ENCODE assay signal across 38 mouse cellular contexts in the genomic region with DNA sequence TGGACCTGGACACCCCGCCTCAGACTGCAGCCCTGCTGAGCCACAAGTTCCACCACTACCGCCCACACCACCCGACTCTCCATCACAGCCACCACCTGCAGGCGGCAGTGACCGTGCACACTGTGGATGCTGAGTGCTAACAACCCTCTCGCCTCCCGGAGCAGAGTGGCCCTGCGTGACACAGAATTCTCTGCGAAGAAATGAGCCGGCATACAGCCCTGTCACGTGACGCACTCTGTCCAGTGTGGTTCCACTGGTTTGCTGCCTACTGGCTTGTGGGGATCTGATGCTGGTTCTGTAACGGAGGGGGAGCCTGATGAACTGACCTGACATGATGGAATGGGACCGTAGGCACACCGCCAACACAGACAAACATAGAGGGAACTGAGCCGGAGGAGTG. TPM values are rescaled to one million over a fixed set of nuclear protein-coding genes. Genes with fewer than 3 reads are reported as not detected.
DNase-seq lines count a peak whose midpoint lies in the region; ATAC-seq and TF ChIP-seq lines count a peak whose summit lies in the region.
"Had no signal": no experiment of that assay in that cellular context is flagged by ENCODE, and none has a peak within 500 bp of the region (broad histone marks: within the 10 kb centered on the region; RNA-seq: fewer than 3 reads in every experiment).

No protein-coding gene starts in this region.

- H3K9ac ChIP-seq in hindbrain, embryonic 13.5 days = no peak overlapping the region
- no peak overlapping the region for H3K9ac ChIP-seq in hindbrain, embryonic 11.5 days (ENCODE audit: low read depth, low read length)
- H3K9ac ChIP-seq in midbrain, embryonic 11.5 days (ENCODE audit: low read length) = no peak overlapping the region
- no peak overlapping the region for H3K9ac ChIP-seq in midbrain, embryonic 16.5 days (ENCODE audit: low read depth, low read length)
- H3K9ac ChIP-seq in ES-E14 (ENCODE audit: insufficient read depth, low read depth, low read length, poor library complexity, severe bottlenecking) = peak overlapping the region; percentile 47; the same call in 1 of the 2 replicates
- H3K9ac ChIP-seq: embryonic facial prominence, embryonic 12.5 days; forebrain, embryonic 15.5 days; hindbrain, embryonic 12.5 days; limb, embryonic 13.5 days; lung, embryonic 15.5 days; midbrain, embryonic 15.5 days had no signal

- no peaks in the 10 kb centered on the region for H3K9me3 ChIP-seq in hindbrain, embryonic 13.5 days
- no peaks in the 10 kb centered on the region for H3K9me3 ChIP-seq in hindbrain, embryonic 11.5 days (ENCODE audit: control insufficient read depth, low read length)
- H3K9me3 ChIP-seq in midbrain, embryonic 11.5 days (ENCODE audit: control insufficient read depth, low read length) = no peaks in the 10 kb centered on the region
- no peaks in the 10 kb centered on the region for H3K9me3 ChIP-seq in midbrain, embryonic 16.5 days (replicated peaks; ENCODE audit: control insufficient read depth, low read length, poor library complexity, severe bottlenecking)
- H3K9me3 ChIP-seq in ES-E14 (ENCODE audit: control insufficient read depth, insufficient read depth, low read depth, low read length) = no peaks in the 10 kb centered on the region
- H3K9me3 ChIP-seq: embryonic facial prominence, embryonic 12.5 days; forebrain, embryonic 10.5 days; forebrain, embryonic 15.5 days; hindbrain, embryonic 12.5 days; limb, embryonic 13.5 days; lung, embryonic 15.5 days; midbrain, embryonic 15.5 days had no signal

- no peaks in the 10 kb centered on the region for H3K4me1 ChIP-seq in hindbrain, embryonic 13.5 days (replicated peaks)
- H3K4me1 ChIP-seq in hindbrain, embryonic 11.5 days (replicated peaks; ENCODE audit: control insufficient read depth, insufficient read depth, low read length) = no peaks in the 10 kb centered on the region
- peaks cover 8% of the 10 kb centered on the region for H3K4me1 ChIP-seq in midbrain, embryonic 11.5 days (ENCODE audit: control insufficient read depth, insufficient read depth, low read length)
- peaks cover 15% of the 10 kb centered on the region for H3K4me1 ChIP-seq in midbrain, embryonic 16.5 days (ENCODE audit: control insufficient read depth, insufficient read depth, low read length)
- peaks cover 0 to 3% of the 10 kb centered on the region in 2 experiments; a peak in 1 of 4 replicates for H3K4me1 ChIP-seq in ES-E14 (ENCODE audit: control insufficient read depth in 2 of 2, insufficient read depth in 2 of 2, low read length in 2 of 2, poor library complexity in 1 of 2)
- H3K4me1 ChIP-seq: embryonic facial prominence, embryonic 12.5 days; hindbrain, embryonic 12.5 days; limb, embryonic 13.5 days; lung, embryonic 15.5 days had no signal

- 0 out of 2 replicates have a peak overlapping the region, but pooled peaks have one; percentile 8 for H3K27ac ChIP-seq in hindbrain, embryonic 13.5 days
- no peak overlapping the region for H3K27ac ChIP-seq in hindbrain, embryonic 11.5 days (ENCODE audit: low read depth, low read length)
- H3K27ac ChIP-seq in midbrain, embryonic 11.5 days (ENCODE audit: low read depth, low read length) = no peak overlapping the region
- no peak overlapping the region for H3K27ac ChIP-seq in midbrain, embryonic 16.5 days (ENCODE audit: low read length)
- no peak overlapping the region for H3K27ac ChIP-seq in ES-E14 (ENCODE audit: insufficient read depth, low read depth, low read length, poor library complexity, severe bottlenecking)
- H3K27ac ChIP-seq: embryonic facial prominence, embryonic 12.5 days; forebrain, embryonic 10.5 days; forebrain, embryonic 15.5 days; gastrocnemius, adult 2 months; heart, adult 2 months; hindbrain, embryonic 12.5 days; limb, embryonic 13.5 days; lung, embryonic 15.5 days; midbrain, embryonic 15.5 days had no signal

- 92% methylated on average over 16 of the region's 16 CpGs for WGBS in hindbrain, embryonic 13.5 days
- 91% methylated on average over 16 of the region's 16 CpGs for WGBS in hindbrain, embryonic 11.5 days
- WGBS in midbrain, embryonic 11.5 days = 94% methylated on average over 16 of the region's 16 CpGs
- 96% methylated on average over 16 of the region's 16 CpGs for WGBS in midbrain, embryonic 16.5 days

- no peak for ATAC-seq in hindbrain, embryonic 13.5 days (ENCODE audit: low FRiP score)
- no peak; the same call in 1 of the 2 replicates for ATAC-seq in hindbrain, embryonic 11.5 days (ENCODE audit: low FRiP score)
- 0 out of 2 replicates have a peak, but pooled peaks have one; percentile 22 for ATAC-seq in midbrain, embryonic 11.5 days (ENCODE audit: low FRiP score)
- no peak for ATAC-seq in midbrain, embryonic 16.5 days
- ATAC-seq: activated CD4-positive, CD25-positive, alpha-beta regulatory T cell, adult 4 months; forebrain, embryonic 15.5 days; midbrain, embryonic 15.5 days had no signal

- H3K36me3 ChIP-seq in hindbrain, embryonic 13.5 days = peaks cover 24% of the 10 kb centered on the region
- no peaks in the 10 kb centered on the region for H3K36me3 ChIP-seq in hindbrain, embryonic 11.5 days (ENCODE audit: control insufficient read depth, insufficient read depth, low read length)
- H3K36me3 ChIP-seq in midbrain, embryonic 11.5 days (ENCODE audit: control insufficient read depth, insufficient read depth, low read length) = peaks cover 4% of the 10 kb centered on the region; the same call in 1 of the 2 replicates
- H3K36me3 ChIP-seq in midbrain, embryonic 16.5 days (ENCODE audit: control insufficient read depth, insufficient read depth, low read length) = peaks cover 5% of the 10 kb centered on the region
- peaks cover 2% of the 10 kb centered on the region; the same call in 1 of the 2 replicates for H3K36me3 ChIP-seq in ES-E14 (ENCODE audit: control insufficient read depth, insufficient read depth, low read length, poor library complexity, severe bottlenecking)

- in situ Hi-C loops in ES-E14 (cut with MboI; ENCODE audit: low sequenced_read_pairs in 2 of 2, unreplicated experiment in 2 of 2) = no loop called here

- no peaks in the 10 kb centered on the region for H3K27me3 ChIP-seq in hindbrain, embryonic 13.5 days
- H3K27me3 ChIP-seq in hindbrain, embryonic 11.5 days (ENCODE audit: control insufficient read depth, insufficient read depth, low read length) = no peaks in the 10 kb centered on the region
- no peaks in the 10 kb centered on the region for H3K27me3 ChIP-seq in midbrain, embryonic 11.5 days (ENCODE audit: control insufficient read depth, insufficient read depth, low read length)
- no peaks in the 10 kb centered on the region for H3K27me3 ChIP-seq in midbrain, embryonic 16.5 days (ENCODE audit: control insufficient read depth, insufficient read depth, low read depth, low read length)
- H3K27me3 ChIP-seq: embryonic facial prominence, embryonic 12.5 days; forebrain, embryonic 15.5 days; hindbrain, embryonic 12.5 days; limb, embryonic 13.5 days; lung, embryonic 15.5 days; midbrain, embryonic 15.5 days had no signal

- H3K4me2 ChIP-seq in hindbrain, embryonic 13.5 days = no peak overlapping the region
- H3K4me2 ChIP-seq in hindbrain, embryonic 11.5 days (replicated peaks; ENCODE audit: low read depth, low read length) = no peak overlapping the region
- no peak overlapping the region for H3K4me2 ChIP-seq in midbrain, embryonic 11.5 days
- H3K4me2 ChIP-seq in midbrain, embryonic 16.5 days (ENCODE audit: low read length) = no peak overlapping the region
- H3K4me2 ChIP-seq: embryonic facial prominence, embryonic 12.5 days; forebrain, embryonic 15.5 days; hindbrain, embryonic 12.5 days; limb, embryonic 13.5 days; liver, embryonic 11.5 days; lung, embryonic 15.5 days; midbrain, embryonic 15.5 days had no signal

- DNase-seq in hindbrain, embryonic 11.5 days (ENCODE audit: low spot score) = no peak
- DNase-seq in midbrain, embryonic 11.5 days (ENCODE audit: low spot score, missing footprints) = no peak
- DNase-seq in ES-E14 (ENCODE audit: low read depth, low spot score) = no peak
- DNase-seq in thymus, postnatal 25 days = no peak
- DNase-seq: adrenal gland, adult 2 months; adrenal gland, postnatal 36 days; B cell, adult 2 months; cerebellum, adult 2 months; cerebellum, postnatal 25 days; gastrocnemius, adult 2 months; gastrocnemius, postnatal 36 days; heart, adult 2 months; heart, postnatal 14 days; kidney, adult 11 months; kidney, postnatal 14 days; layer of hippocampus, adult 9-11 months; right cerebral cortex, adult 18-20 months; spleen, adult 18-20 months had no signal

- H3K4me3 ChIP-seq in hindbrain, embryonic 13.5 days = no peak overlapping the region
- H3K4me3 ChIP-seq in hindbrain, embryonic 11.5 days (ENCODE audit: low read depth, low read length) = no peak overlapping the region
- H3K4me3 ChIP-seq in midbrain, embryonic 11.5 days (ENCODE audit: low read depth, low read length) = no peak overlapping the region
- H3K4me3 ChIP-seq in midbrain, embryonic 16.5 days (ENCODE audit: low read depth, low read length) = no peak overlapping the region
- H3K4me3 ChIP-seq in ES-E14 (ENCODE audit: insufficient read depth in 1 of 2, low read depth in 1 of 2, low read length in 2 of 2, poor library complexity in 1 of 2, severe bottlenecking in 1 of 2) = peak overlapping the region; percentile 15 to 57
- H3K4me3 ChIP-seq: embryonic facial prominence, embryonic 12.5 days; forebrain, embryonic 10.5 days; forebrain, embryonic 15.5 days; gastrocnemius, adult 2 months; heart, adult 2 months; hindbrain, embryonic 12.5 days; limb, embryonic 13.5 days; lung, embryonic 15.5 days; midbrain, embryonic 15.5 days had no signal

TF ChIP-seq in ES-E14, 5 proteins besides CTCF, POLR2A, EP300 and RAD21:
- TF ChIP-seq CHD2 (IDR thresholded peaks at IDR 0.05; ENCODE audit: low read depth, low read length) (no peak), ZNF384 (IDR thresholded peaks at IDR 0.05; ENCODE audit: low read depth, low read length) (no peak), ZC3H11A (IDR thresholded peaks at IDR 0.05; ENCODE audit: borderline replicate concordance, low read depth, low read length) (no peak), MAFK (IDR thresholded peaks at IDR 0.05; ENCODE audit: insufficient read depth, low read depth, low read length) (no peak), HCFC1 (IDR thresholded peaks at IDR 0.05; ENCODE audit: borderline replicate concordance, insufficient read depth, low read length) (no peak)

RNA-seq across cellular contexts. Expression of gene Gm10577, which starts 17.5 kb away (rescaled TPM):
- not detected in 2 replicates for polyA plus RNA-seq in hindbrain, embryonic 13.5 days (2015; fragmentation: Nextera tagmentation; extraction: Ambion mirVana)
- not detected in 2 replicates for polyA plus RNA-seq in hindbrain, embryonic 11.5 days (2014; fragmentation: Nextera tagmentation; extraction: Ambion mirVana)
- polyA plus RNA-seq in midbrain, embryonic 11.5 days (2014; fragmentation: Nextera tagmentation; extraction: Ambion mirVana) = not detected in 2 replicates
- polyA plus RNA-seq in midbrain, embryonic 16.5 days (2015; fragmentation: Nextera tagmentation; extraction: Ambion mirVana) = not detected in 2 replicates
- total RNA-seq in ES-E14 (2012; rRNA removed) = not detected in 2 replicates
- total RNA-seq: adrenal gland, adult 2 months; adrenal gland, postnatal 36 days; gastrocnemius, adult 2 months; gastrocnemius, postnatal 36 days; heart, adult 2 months; heart, postnatal 14 days; left cerebral cortex, adult 18-20 months; left cerebral cortex, postnatal 14 days had no signal
- polyA plus RNA-seq: activated CD4-positive, CD25-positive, alpha-beta regulatory T cell, adult 4 months; adrenal gland, adult 2 months; brain, embryonic 14.5 days; cerebellum, adult 2 months; embryonic facial prominence, embryonic 12.5 days; forebrain, embryonic 10.5 days; forebrain, embryonic 15.5 days; heart, adult 2 months; heart, embryonic 14.5 days; hindbrain, embryonic 12.5 days; kidney, embryonic 14.5 days; limb, embryonic 13.5 days; liver, embryonic 11.5 days; liver, embryonic 16.5 days; lung, embryonic 15.5 days; midbrain, embryonic 15.5 days; neural tube, embryonic 11.5 days; stomach, embryonic 16.5 days; thymus, postnatal 0 days had no signal

Comparison
In these comparisons a context has a peak if more than half of its experiments do, and no peak if none do; other contexts are left out.
1. H3K4me3 ChIP-seq: peak in ES-E14 (2 of 2); none in hindbrain, embryonic 13.5 days (single experiment), hindbrain, embryonic 11.5 days (single experiment), midbrain, embryonic 11.5 days (single experiment) and midbrain, embryonic 16.5 days (single experiment).